Mouse (Mus musculus) thymus, adult 2 months (tissue): ENCODE data around the gene Gstt2.

ENCODE experiments used
- CTCF ChIP-seq: fragments of 200-500 bp; IDR thresholded peaks from 2 replicates; pipeline ENCODE4 v1.5.1; 2012; ENCODE audit warnings: mild to moderate bottlenecking, control low read depth, low read length, moderate library complexity, borderline replicate concordance; ENCODE audit not compliant: control insufficient read depth, poor library complexity, insufficient read depth; ENCODE audit errors: extremely low read depth
- POLR2A ChIP-seq: fragments of 200-500 bp; IDR thresholded peaks from 2 replicates; pipeline ENCODE4 v1.6.1; 2012; ENCODE audit warnings: mild to moderate bottlenecking, low read length, control low read depth, moderate library complexity; ENCODE audit not compliant: control insufficient read depth, poor library complexity, insufficient read depth; ENCODE audit errors: extremely low read depth

DNA sequence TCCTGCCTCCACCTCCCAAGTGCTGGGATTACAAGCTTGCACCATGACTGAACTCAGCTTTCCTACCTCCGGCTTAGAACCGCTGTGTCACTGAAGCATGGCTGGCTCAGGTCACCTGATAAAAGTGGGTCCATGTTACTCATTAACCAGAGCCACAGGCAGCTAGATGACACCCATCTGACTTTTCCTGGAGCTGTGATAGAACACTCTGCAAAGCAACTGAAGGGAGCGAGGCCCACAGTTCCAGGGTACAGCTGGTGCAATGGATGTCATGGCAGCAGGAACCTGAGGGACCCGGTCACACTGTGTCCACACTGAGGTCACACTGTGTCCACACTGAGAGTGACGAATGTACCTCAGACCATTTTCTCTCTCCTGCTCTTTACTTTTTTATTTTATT is 47.4 kb downstream of the Gstt2 start:
- no peak for TF ChIP-seq POLR2A
- TF ChIP-seq CTCF, result no peak
